Mouse (Mus musculus) gastrocnemius, adult 18-20 months (tissue): ENCODE results near the gene C1ql4. TPM values are rescaled to one million over a fixed set of nuclear protein-coding genes. Genes with fewer than 3 reads are reported as not detected.

Source experiments
- microRNA-seq: library from miRNA; unstranded; fragments of <30 nt; microRNA quantifications from one replicate; pipeline ENCODE4 v1.2.0, GENCODE M21; 2021
- total RNA-seq, 2 experiments: library from RNA; stranded (reverse); gene quantifications; 2 replicates each; pipeline ENCODE4 v1.2.3; 2021

C1ql4 gene
- total RNA-seq, 2 experiments from 2014 or later: not detected

Small RNA genes lying within 50 kb of the gene (microRNA-seq; reads per million reads assigned to microRNA genes)
- not detected for gene Mir6960

Other genes with a start within 250 kb of the C1ql4 start
- 10 to 100 TPM; 43.2 to 50.1 TPM for gene Kmt2d, start 216.6 kb downstream of the C1ql4 start, total RNA-seq
- gene Rhebl1, start 193.3 kb downstream of the C1ql4 start, total RNA-seq: 1 to 10 TPM; 1.3 TPM
- gene Dhh, start 189.3 kb downstream of the C1ql4 start, total RNA-seq: 1 to 10 TPM in 1 of 2 experiments, under 1 TPM in 1; 0.75 to 1.5 TPM
- 1 to 10 TPM; 4.8 to 4.9 TPM for gene Lmbr1l, start 169.6 kb downstream of the C1ql4 start, total RNA-seq
- gene Tuba1b, start 153.3 kb downstream of the C1ql4 start, total RNA-seq: 10 to 100 TPM; 15.6 to 29.6 TPM
- gene Gm49450, start 134.3 kb downstream of the C1ql4 start, total RNA-seq: not detected
- 10 to 100 TPM; 17.9 to 38.6 TPM for gene Tuba1a, start 134.1 kb downstream of the C1ql4 start, total RNA-seq
- gene Tuba1c, start 57.9 kb downstream of the C1ql4 start, total RNA-seq: 1 to 10 TPM; 5.4 to 9.9 TPM
- under 1 TPM; 0.43 to 0.88 TPM for gene Prph, start 32.6 kb downstream of the C1ql4 start, total RNA-seq
- gene Troap, start 13.2 kb downstream of the C1ql4 start, total RNA-seq: under 1 TPM in 1 of 2 experiments, not detected in 1; 0.21 TPM
- gene Dnajc22, start 5.4 kb upstream of the C1ql4 start, total RNA-seq: under 1 TPM in 1 of 2 experiments, not detected in 1; 0.19 TPM
- gene Spats2, start 38.1 kb upstream of the C1ql4 start, total RNA-seq: 1 to 10 TPM; 3.8 to 4.6 TPM
- gene Kcnh3, start 137.0 kb upstream of the C1ql4 start, total RNA-seq: not detected
- gene Mcrs1, start 164.1 kb upstream of the C1ql4 start, total RNA-seq: 10 to 100 TPM; 22.1 to 25.2 TPM
- gene Prpf40b, start 207.3 kb upstream of the C1ql4 start, total RNA-seq: 10 to 100 TPM; 21.9 to 25.4 TPM
- not detected for gene Fam186b, start 208.1 kb upstream of the C1ql4 start, total RNA-seq